Mouse (Mus musculus) liver, embryonic 12.5 days (tissue): Measurements from ENCODE around the gene Kif17. TPM values are rescaled to one million over a fixed set of nuclear protein-coding genes. Genes with fewer than 3 reads are reported as not detected.

Source experiments
- ATAC-seq: fragments of 200-750 bp; cut with Nextera tagmentation; 2 replicates; pipeline ENCODE4 v1.8.0; 2017; ENCODE audit warnings: moderate number of reproducible peaks, mild to moderate bottlenecking, moderate library complexity
- H3K27ac ChIP-seq: fragments of 300-500 bp; sonication (generic); 2 replicates; pipeline ENCODE4 v1.5.1; 2016; ENCODE audit warnings: mild to moderate bottlenecking
- H3K27me3 ChIP-seq: fragments of 300-500 bp; sonication (generic); replicated peaks from 2 replicates; pipeline ENCODE4 v1.6.1; 2016; ENCODE audit warnings: mild to moderate bottlenecking, moderate library complexity
- H3K36me3 ChIP-seq: fragments of 300-500 bp; sonication (generic); 2 replicates; pipeline ENCODE4 v1.6.1; 2016; ENCODE audit warnings: mild to moderate bottlenecking, moderate library complexity
- H3K4me1 ChIP-seq: fragments of 300-500 bp; sonication (generic); 2 replicates; pipeline ENCODE4 v1.6.1; 2016
- H3K4me2 ChIP-seq: fragments of 300-500 bp; sonication (generic); 2 replicates; pipeline ENCODE4 v1.6.1; 2016; ENCODE audit warnings: mild to moderate bottlenecking, moderate library complexity
- H3K4me3 ChIP-seq: fragments of 300-500 bp; sonication (generic); 2 replicates; pipeline ENCODE4 v1.5.1; 2016; ENCODE audit warnings: mild to moderate bottlenecking, moderate library complexity
- H3K9ac ChIP-seq: fragments of 300-500 bp; sonication (generic); 2 replicates; pipeline ENCODE4 v1.6.1; 2016; ENCODE audit warnings: mild to moderate bottlenecking, moderate library complexity
- H3K9me3 ChIP-seq: fragments of 300-500 bp; sonication (generic); replicated peaks from 2 replicates; pipeline ENCODE4 v1.6.1; 2016; ENCODE audit warnings: mild to moderate bottlenecking, moderate library complexity
- WGBS: fragments of 180-500 bp; shearing (Covaris S2); methylation state at CpG from one replicate; pipeline ENCODE4 v1.1.7; 2016; ENCODE audit not compliant: insufficient replicate concordance; 5-methylcytosine and 5-hydroxymethylcytosine counted together
- polyA plus RNA-seq: library from polyadenylated mRNA; unstranded; fragments of >200 nt; fragmentation: Nextera tagmentation; extraction: Ambion mirVana; gene quantifications from 2 replicates; pipeline ENCODE4 v1.2.1, GENCODE M21; 2016

Kif17 gene
- polyA plus RNA-seq, 1 experiment from 2014 or later: 0.37 TPM

- Histone ChIP-seq H3K27me3 (peaks cover 28% of the 10 kb centered on the region), H3K9me3 (no peaks in the 10 kb centered on the region), H3K4me2 (no peak overlapping the region), H3K27ac (no peak overlapping the region), H3K4me3 (no peak overlapping the region), H3K36me3 (no peaks in the 10 kb centered on the region), H3K4me1 (peaks cover 8% of the 10 kb centered on the region), H3K9ac (no peak overlapping the region)
- ATAC-seq: no peak
- 57% methylated on average over 9 of the region's 9 CpGs for WGBS
Measured at GRCm38 (mm10) chr4:138331647-138332046, 81.4 kb downstream of the Kif17 start.

GRCm38 (mm10) chr4:138333135-138333534 lies 82.9 kb downstream of the Kif17 start:
- H3K27ac ChIP-seq: no peak overlapping the region
- peaks cover 11% of the 10 kb centered on the region for H3K4me1 ChIP-seq
- peaks cover 28% of the 10 kb centered on the region for H3K27me3 ChIP-seq
- H3K4me3 ChIP-seq: no peak overlapping the region
- H3K4me2 ChIP-seq: no peak overlapping the region
- no peaks in the 10 kb centered on the region for H3K36me3 ChIP-seq
- ATAC-seq: no peak
- 67% methylated on average over 4 of the region's 4 CpGs for WGBS
- H3K9ac ChIP-seq: no peak overlapping the region
- no peaks in the 10 kb centered on the region for H3K9me3 ChIP-seq

- WGBS: 77% methylated on average over 12 of the region's 12 CpGs
- Histone ChIP-seq H3K27me3 (peaks cover 21% of the 10 kb centered on the region), H3K4me1 (peaks cover 9% of the 10 kb centered on the region; the same call in 1 of the 2 replicates), H3K9me3 (no peaks in the 10 kb centered on the region), H3K4me2 (no peak overlapping the region), H3K4me3 (no peak overlapping the region), H3K27ac (no peak overlapping the region), H3K36me3 (no peaks in the 10 kb centered on the region), H3K9ac (no peak overlapping the region)
- ATAC-seq: no peak
Measured at GRCm38 (mm10) chr4:138335036-138335435, 84.8 kb downstream of the Kif17 start.

GRCm38 (mm10) chr4:138335648-138336047 lies 85.4 kb downstream of the Kif17 start:
- Histone ChIP-seq H3K9ac (no peak overlapping the region), H3K27me3 (peaks cover 15% of the 10 kb centered on the region), H3K4me3 (no peak overlapping the region), H3K4me1 (peaks cover 9% of the 10 kb centered on the region; the same call in 1 of the 2 replicates), H3K36me3 (no peaks in the 10 kb centered on the region), H3K4me2 (no peak overlapping the region), H3K27ac (no peak overlapping the region), H3K9me3 (no peaks in the 10 kb centered on the region)
- no peak for ATAC-seq
- 75% methylated on average over 6 of the region's 6 CpGs for WGBS

GRCm38 (mm10) chr4:138336876-138337275 lies 86.6 kb downstream of the Kif17 start:
- Histone ChIP-seq H3K9me3 (no peaks in the 10 kb centered on the region), H3K9ac (no peak overlapping the region), H3K4me3 (no peak overlapping the region), H3K27ac (no peak overlapping the region), H3K4me1 (peaks cover 9% of the 10 kb centered on the region; the same call in 1 of the 2 replicates), H3K27me3 (peaks cover 10% of the 10 kb centered on the region), H3K36me3 (no peaks in the 10 kb centered on the region), H3K4me2 (no peak overlapping the region)
- ATAC-seq: no peak
- 44% methylated on average over 5 of the region's 5 CpGs for WGBS

- ATAC-seq: no peak
- no peak overlapping the region for H3K4me2 ChIP-seq
- H3K27me3 ChIP-seq: peaks cover 7% of the 10 kb centered on the region; the same call in 1 of the 2 replicates
- WGBS: 68% methylated on average over 9 of the region's 9 CpGs
- no peak overlapping the region for H3K9ac ChIP-seq
- no peaks in the 10 kb centered on the region for H3K9me3 ChIP-seq
- H3K27ac ChIP-seq: no peak overlapping the region
- H3K4me1 ChIP-seq: peaks cover 9% of the 10 kb centered on the region; the same call in 1 of the 2 replicates
- H3K4me3 ChIP-seq: no peak overlapping the region
- no peaks in the 10 kb centered on the region for H3K36me3 ChIP-seq
Measured at GRCm38 (mm10) chr4:138337341-138337740, 87.1 kb downstream of the Kif17 start.

GRCm38 (mm10) chr4:138339963-138340362 lies 89.7 kb downstream of the Kif17 start:
- no peak for ATAC-seq
- H3K4me3 ChIP-seq: no peak overlapping the region
- H3K4me1 ChIP-seq: peaks cover 17% of the 10 kb centered on the region
- WGBS: 24% methylated on average over 4 of the region's 4 CpGs
- no peak overlapping the region for H3K4me2 ChIP-seq
- H3K9me3 ChIP-seq: no peaks in the 10 kb centered on the region
- no peaks in the 10 kb centered on the region for H3K36me3 ChIP-seq
- peaks cover 7% of the 10 kb centered on the region; the same call in 1 of the 2 replicates for H3K27me3 ChIP-seq
- no peak overlapping the region for H3K27ac ChIP-seq
- H3K9ac ChIP-seq: no peak overlapping the region

GRCm38 (mm10) chr4:138341393-138341792 lies 91.2 kb downstream of the Kif17 start:
- Histone ChIP-seq H3K4me2 (no peak overlapping the region), H3K4me3 (no peak overlapping the region), H3K36me3 (no peaks in the 10 kb centered on the region), H3K27ac (no peak overlapping the region), H3K9me3 (no peaks in the 10 kb centered on the region), H3K4me1 (peaks cover 17% of the 10 kb centered on the region), H3K27me3 (peaks cover 7% of the 10 kb centered on the region; the same call in 1 of the 2 replicates), H3K9ac (no peak overlapping the region)
- ATAC-seq: no peak
- WGBS: 50% methylated on average over 8 of the region's 8 CpGs

GRCm38 (mm10) chr4:138342048-138342447 lies 91.8 kb downstream of the Kif17 start:
- Histone ChIP-seq H3K4me1 (peaks cover 15% of the 10 kb centered on the region), H3K9me3 (no peaks in the 10 kb centered on the region), H3K4me2 (no peak overlapping the region), H3K36me3 (no peaks in the 10 kb centered on the region), H3K9ac (no peak overlapping the region), H3K27me3 (peaks cover 7% of the 10 kb centered on the region; the same call in 1 of the 2 replicates), H3K27ac (no peak overlapping the region), H3K4me3 (no peak overlapping the region)
- 67% methylated on average over 7 of the region's 7 CpGs for WGBS
- ATAC-seq: no peak

- Histone ChIP-seq H3K9me3 (no peaks in the 10 kb centered on the region), H3K27ac (peak overlapping the region; percentile 70), H3K27me3 (peaks cover 7% of the 10 kb centered on the region; the same call in 1 of the 2 replicates), H3K4me1 (peaks cover 9% of the 10 kb centered on the region), H3K4me2 (no peak overlapping the region), H3K4me3 (no peak overlapping the region), H3K9ac (no peak overlapping the region), H3K36me3 (no peaks in the 10 kb centered on the region)
- WGBS: 52% methylated on average over 6 of the region's 6 CpGs
- ATAC-seq: peak; percentile 63
Measured at GRCm38 (mm10) chr4:138342778-138343177, 92.5 kb downstream of the Kif17 start.

- Histone ChIP-seq H3K9ac (no peak overlapping the region), H3K27ac (peak overlapping the region; percentile 70), H3K4me1 (peaks cover 9% of the 10 kb centered on the region), H3K27me3 (peaks cover 7% of the 10 kb centered on the region; the same call in 1 of the 2 replicates), H3K4me2 (no peak overlapping the region), H3K9me3 (no peaks in the 10 kb centered on the region), H3K36me3 (no peaks in the 10 kb centered on the region), H3K4me3 (no peak overlapping the region)
- no peak for ATAC-seq
- 72% methylated on average over 10 of the region's 10 CpGs for WGBS
Measured at GRCm38 (mm10) chr4:138343341-138343837, 93.2 kb downstream of the Kif17 start.

- Histone ChIP-seq H3K4me3 (no peak overlapping the region), H3K27me3 (peaks cover 7% of the 10 kb centered on the region; the same call in 1 of the 2 replicates), H3K4me2 (no peak overlapping the region), H3K9ac (no peak overlapping the region), H3K36me3 (no peaks in the 10 kb centered on the region), H3K9me3 (no peaks in the 10 kb centered on the region), H3K27ac (no peak overlapping the region), H3K4me1 (peaks cover 9% of the 10 kb centered on the region)
- WGBS: 64% methylated on average over 9 of the region's 9 CpGs
- no peak for ATAC-seq
Measured at GRCm38 (mm10) chr4:138344891-138345545, 94.8 kb downstream of the Kif17 start.
